10 mouse cellular contexts compared by ENCODE assay signal in genomic region chr13:38170707-38171144, GRCm38 (mm10). TPM values are rescaled to one million over a fixed set of nuclear protein-coding genes. Genes with fewer than 3 reads are reported as not detected.
DNase-seq lines count a peak whose midpoint lies in the region; ATAC-seq and TF ChIP-seq lines count a peak whose summit lies in the region.
"Had no signal": no experiment of that assay in that cellular context is flagged by ENCODE, and none has a peak within 500 bp of the region (broad histone marks: within the 10 kb centered on the region; RNA-seq: fewer than 3 reads in every experiment).

No protein-coding gene starts in this region.

- no peak overlapping the region for H3K4me3 ChIP-seq in hindbrain, embryonic 10.5 days
- H3K4me3 ChIP-seq in hindbrain, embryonic 16.5 days (ENCODE audit: low read length) = no peak overlapping the region
- H3K4me3 ChIP-seq in heart, embryonic 13.5 days = peak overlapping the region; percentile 33
- no peak overlapping the region for H3K4me3 ChIP-seq in kidney, postnatal 0 days (replicated peaks; ENCODE audit: low read depth, low read length)
- H3K4me3 ChIP-seq in stomach, embryonic 15.5 days (replicated peaks) = no peak overlapping the region
- H3K4me3 ChIP-seq in forebrain, postnatal 0 days (ENCODE audit: low read depth, low read length) = no peak overlapping the region
- H3K4me3 ChIP-seq: limb, embryonic 13.5 days had no signal

- no peak for ATAC-seq in hindbrain, embryonic 16.5 days
- ATAC-seq in heart, embryonic 13.5 days (ENCODE audit: extremely low read depth, insufficient number of reproducible peaks, low FRiP score, low TSS enrichment) = peak; percentile 73; the same call in 1 of the 2 replicates
- ATAC-seq in kidney, postnatal 0 days (replicated peaks; ENCODE audit: low FRiP score, low read depth) = peak; percentile 61
- peak; percentile 85 for ATAC-seq in stomach, embryonic 15.5 days (ENCODE audit: insufficient read depth, low FRiP score, low read depth)
- ATAC-seq in forebrain, postnatal 0 days = no peak

- WGBS in hindbrain, embryonic 10.5 days = 43% methylated on average over 4 of the region's 4 CpGs
- 47% methylated on average over 4 of the region's 4 CpGs for WGBS in hindbrain, embryonic 16.5 days
- WGBS in heart, embryonic 13.5 days = 5% methylated on average over 4 of the region's 4 CpGs
- 32% methylated on average over 4 of the region's 4 CpGs for WGBS in kidney, postnatal 0 days
- 16% methylated on average over 4 of the region's 4 CpGs for WGBS in stomach, embryonic 15.5 days
- WGBS in forebrain, postnatal 0 days = 66% methylated on average over 4 of the region's 4 CpGs

- DNase-seq in hindbrain, embryonic 10.5 days (ENCODE audit: low spot score) = peak; percentile 7
- peak; percentile 29 for DNase-seq in kidney, postnatal 0 days (ENCODE audit: low spot score)
- no peak for DNase-seq in forebrain, postnatal 0 days
- DNase-seq in cerebellum, postnatal 4 days (ENCODE audit: low spot score in 2 of 2) = no peak
- no peak for DNase-seq in gastrocnemius, postnatal 25 days
- DNase-seq: B cell, adult 2 months had no signal

- no peaks in the 10 kb centered on the region for H3K36me3 ChIP-seq in hindbrain, embryonic 10.5 days
- H3K36me3 ChIP-seq in hindbrain, embryonic 16.5 days (ENCODE audit: control insufficient read depth, insufficient read depth, low read length) = no peaks in the 10 kb centered on the region
- H3K36me3 ChIP-seq in heart, embryonic 13.5 days = peaks cover 85% of the 10 kb centered on the region
- no peaks in the 10 kb centered on the region for H3K36me3 ChIP-seq in kidney, postnatal 0 days (ENCODE audit: insufficient read depth, low read length)
- H3K36me3 ChIP-seq in stomach, embryonic 15.5 days = no peaks in the 10 kb centered on the region
- H3K36me3 ChIP-seq in forebrain, postnatal 0 days (ENCODE audit: insufficient read depth) = no peaks in the 10 kb centered on the region
- H3K36me3 ChIP-seq: limb, embryonic 13.5 days had no signal

- H3K9ac ChIP-seq in hindbrain, embryonic 16.5 days (ENCODE audit: low read depth, low read length) = no peak overlapping the region
- H3K9ac ChIP-seq in heart, embryonic 13.5 days = peak overlapping the region; percentile 76
- H3K9ac ChIP-seq in kidney, postnatal 0 days (ENCODE audit: low read depth, low read length) = no peak overlapping the region
- H3K9ac ChIP-seq in stomach, embryonic 15.5 days = no peak overlapping the region
- no peak overlapping the region for H3K9ac ChIP-seq in forebrain, postnatal 0 days
- H3K9ac ChIP-seq: limb, embryonic 13.5 days had no signal

- no peaks in the 10 kb centered on the region for H3K9me3 ChIP-seq in hindbrain, embryonic 10.5 days
- H3K9me3 ChIP-seq in hindbrain, embryonic 16.5 days (ENCODE audit: control insufficient read depth, low read length) = no peaks in the 10 kb centered on the region
- H3K9me3 ChIP-seq in heart, embryonic 13.5 days = no peaks in the 10 kb centered on the region
- no peaks in the 10 kb centered on the region for H3K9me3 ChIP-seq in kidney, postnatal 0 days (replicated peaks; ENCODE audit: low read length)
- no peaks in the 10 kb centered on the region for H3K9me3 ChIP-seq in stomach, embryonic 15.5 days
- H3K9me3 ChIP-seq in forebrain, postnatal 0 days (ENCODE audit: low read length) = no peaks in the 10 kb centered on the region
- H3K9me3 ChIP-seq: limb, embryonic 13.5 days had no signal

- H3K27me3 ChIP-seq in hindbrain, embryonic 10.5 days (ENCODE audit: insufficient read depth, poor library complexity, severe bottlenecking) = no peaks in the 10 kb centered on the region
- no peaks in the 10 kb centered on the region for H3K27me3 ChIP-seq in hindbrain, embryonic 16.5 days (replicated peaks; ENCODE audit: control insufficient read depth, insufficient read depth, low read length)
- no peaks in the 10 kb centered on the region for H3K27me3 ChIP-seq in heart, embryonic 13.5 days (replicated peaks)
- no peaks in the 10 kb centered on the region for H3K27me3 ChIP-seq in kidney, postnatal 0 days (ENCODE audit: insufficient read depth, low read length)
- no peaks in the 10 kb centered on the region for H3K27me3 ChIP-seq in stomach, embryonic 15.5 days (replicated peaks)
- no peaks in the 10 kb centered on the region for H3K27me3 ChIP-seq in forebrain, postnatal 0 days (ENCODE audit: insufficient read depth, low read length)
- H3K27me3 ChIP-seq: limb, embryonic 13.5 days had no signal

- TF ChIP-seq CTCF in kidney, postnatal 0 days (IDR thresholded peaks at IDR 0.05; ENCODE audit: low read depth) = no peak
- no peak for TF ChIP-seq CTCF in forebrain, postnatal 0 days (IDR thresholded peaks at IDR 0.05; ENCODE audit: low read depth)

- peak overlapping the region; percentile 45; the same call in 1 of the 2 replicates for H3K27ac ChIP-seq in hindbrain, embryonic 10.5 days
- no peak overlapping the region for H3K27ac ChIP-seq in hindbrain, embryonic 16.5 days (ENCODE audit: low read depth, low read length)
- peak overlapping the region; percentile 98 for H3K27ac ChIP-seq in heart, embryonic 13.5 days (replicated peaks)
- H3K27ac ChIP-seq in kidney, postnatal 0 days = no peak overlapping the region
- peak overlapping the region; percentile 70 for H3K27ac ChIP-seq in stomach, embryonic 15.5 days
- H3K27ac ChIP-seq in forebrain, postnatal 0 days (ENCODE audit: low read depth, low read length) = no peak overlapping the region
- H3K27ac ChIP-seq: limb, embryonic 13.5 days had no signal

- H3K4me2 ChIP-seq in hindbrain, embryonic 16.5 days (ENCODE audit: low read length) = no peak overlapping the region
- peak overlapping the region; percentile 61 for H3K4me2 ChIP-seq in heart, embryonic 13.5 days
- H3K4me2 ChIP-seq in kidney, postnatal 0 days (ENCODE audit: low read length) = no peak overlapping the region
- H3K4me2 ChIP-seq in stomach, embryonic 15.5 days = peak overlapping the region; percentile 33; the same call in 1 of the 2 replicates
- no peak overlapping the region for H3K4me2 ChIP-seq in forebrain, postnatal 0 days (ENCODE audit: low read depth)
- H3K4me2 ChIP-seq: limb, embryonic 13.5 days had no signal

- peaks cover 5% of the 10 kb centered on the region; the same call in 1 of the 2 replicates for H3K4me1 ChIP-seq in hindbrain, embryonic 10.5 days (replicated peaks)
- no peaks in the 10 kb centered on the region for H3K4me1 ChIP-seq in hindbrain, embryonic 16.5 days (ENCODE audit: control insufficient read depth, insufficient read depth, low read depth, low read length)
- peaks cover 26% of the 10 kb centered on the region for H3K4me1 ChIP-seq in heart, embryonic 13.5 days
- H3K4me1 ChIP-seq in kidney, postnatal 0 days (replicated peaks; ENCODE audit: insufficient read depth, low read length) = no peaks in the 10 kb centered on the region
- peaks cover 5% of the 10 kb centered on the region; the same call in 1 of the 2 replicates for H3K4me1 ChIP-seq in stomach, embryonic 15.5 days
- no peaks in the 10 kb centered on the region for H3K4me1 ChIP-seq in forebrain, postnatal 0 days (ENCODE audit: insufficient read depth)
- H3K4me1 ChIP-seq: limb, embryonic 13.5 days had no signal

RNA-seq across cellular contexts. Expression of gene Dsp, which starts 19.6 kb away (rescaled TPM):
- polyA plus RNA-seq in hindbrain, embryonic 10.5 days (2016; fragmentation: Nextera tagmentation; extraction: Ambion mirVana) = 0.98 and 1.3 TPM in 2 replicates
- 0.21 TPM in 2 replicates for polyA plus RNA-seq in hindbrain, embryonic 16.5 days (2015; fragmentation: Nextera tagmentation; extraction: Ambion mirVana)
- 29.9 and 31.9 TPM in 2 replicates for polyA plus RNA-seq in heart, embryonic 13.5 days (2015; fragmentation: Nextera tagmentation; extraction: Ambion mirVana)
- 4.4 and 4.8 TPM in 2 replicates for polyA plus RNA-seq in kidney, postnatal 0 days (2015; fragmentation: Nextera tagmentation; extraction: Ambion mirVana)
- polyA plus RNA-seq in stomach, embryonic 15.5 days (2015; fragmentation: Nextera tagmentation; extraction: Ambion mirVana) = 18.7 and 24.2 TPM in 2 replicates
- total RNA-seq in forebrain, postnatal 0 days (2014; rRNA removed) = 0.76 and 2.0 TPM in 2 replicates
- 0.16 and 0.47 TPM in 2 replicates for polyA plus RNA-seq in forebrain, postnatal 0 days (2015; fragmentation: Nextera tagmentation; extraction: Ambion mirVana)
- under 1 TPM in 1 of 2 experiments, not detected in 1; 0.56 TPM for total RNA-seq in gastrocnemius, postnatal 25 days (2021)

RNA-seq across cellular contexts. Expression of gene Snrnp48, which starts 34.0 kb away (rescaled TPM):
- polyA plus RNA-seq in hindbrain, embryonic 10.5 days (2016; fragmentation: Nextera tagmentation; extraction: Ambion mirVana) = 25.2 and 34.3 TPM in 2 replicates
- polyA plus RNA-seq in hindbrain, embryonic 16.5 days (2015; fragmentation: Nextera tagmentation; extraction: Ambion mirVana) = 23.1 and 25.2 TPM in 2 replicates
- 20.0 and 25.4 TPM in 2 replicates for polyA plus RNA-seq in heart, embryonic 13.5 days (2015; fragmentation: Nextera tagmentation; extraction: Ambion mirVana)
- polyA plus RNA-seq in kidney, postnatal 0 days (2015; fragmentation: Nextera tagmentation; extraction: Ambion mirVana) = 30.9 and 33.4 TPM in 2 replicates
- 37.8 and 38.1 TPM in 2 replicates for polyA plus RNA-seq in stomach, embryonic 15.5 days (2015; fragmentation: Nextera tagmentation; extraction: Ambion mirVana)
- total RNA-seq in forebrain, postnatal 0 days (2014; rRNA removed) = 14.9 and 17.1 TPM in 2 replicates
- 16.9 and 19.1 TPM in 2 replicates for polyA plus RNA-seq in forebrain, postnatal 0 days (2015; fragmentation: Nextera tagmentation; extraction: Ambion mirVana)
- 10 to 100 TPM in 1 of 2 experiments, 1 to 10 TPM in 1; 6.5 to 11.0 TPM for total RNA-seq in gastrocnemius, postnatal 25 days (2021)

Comparison
In these comparisons a context has a peak if more than half of its experiments do, and no peak if none do; other contexts are left out.
1. H3K27ac ChIP-seq: peak in hindbrain, embryonic 10.5 days (single experiment), heart, embryonic 13.5 days (single experiment) and stomach, embryonic 15.5 days (single experiment); none in hindbrain, embryonic 16.5 days (single experiment), kidney, postnatal 0 days (single experiment) and forebrain, postnatal 0 days (single experiment).
2. DNase-seq: peak in hindbrain, embryonic 10.5 days (single experiment) and kidney, postnatal 0 days (single experiment); none in forebrain, postnatal 0 days (single experiment), cerebellum, postnatal 4 days (0 of 2) and gastrocnemius, postnatal 25 days (single experiment).
3. ATAC-seq: peak in heart, embryonic 13.5 days (single experiment), kidney, postnatal 0 days (single experiment) and stomach, embryonic 15.5 days (single experiment); none in hindbrain, embryonic 16.5 days (single experiment) and forebrain, postnatal 0 days (single experiment).
4. H3K4me2 ChIP-seq: peak in heart, embryonic 13.5 days (single experiment) and stomach, embryonic 15.5 days (single experiment); none in hindbrain, embryonic 16.5 days (single experiment), kidney, postnatal 0 days (single experiment) and forebrain, postnatal 0 days (single experiment).